Mouse (Mus musculus): ENCODE measurements around the gene Atf5. TPM values are rescaled to one million over a fixed set of nuclear protein-coding genes. Genes with fewer than 3 reads are reported as not detected.

Gene Atf5
- polyA plus RNA-seq, 1 experiment from 2014 or later, result 3.7 TPM

DNA sequence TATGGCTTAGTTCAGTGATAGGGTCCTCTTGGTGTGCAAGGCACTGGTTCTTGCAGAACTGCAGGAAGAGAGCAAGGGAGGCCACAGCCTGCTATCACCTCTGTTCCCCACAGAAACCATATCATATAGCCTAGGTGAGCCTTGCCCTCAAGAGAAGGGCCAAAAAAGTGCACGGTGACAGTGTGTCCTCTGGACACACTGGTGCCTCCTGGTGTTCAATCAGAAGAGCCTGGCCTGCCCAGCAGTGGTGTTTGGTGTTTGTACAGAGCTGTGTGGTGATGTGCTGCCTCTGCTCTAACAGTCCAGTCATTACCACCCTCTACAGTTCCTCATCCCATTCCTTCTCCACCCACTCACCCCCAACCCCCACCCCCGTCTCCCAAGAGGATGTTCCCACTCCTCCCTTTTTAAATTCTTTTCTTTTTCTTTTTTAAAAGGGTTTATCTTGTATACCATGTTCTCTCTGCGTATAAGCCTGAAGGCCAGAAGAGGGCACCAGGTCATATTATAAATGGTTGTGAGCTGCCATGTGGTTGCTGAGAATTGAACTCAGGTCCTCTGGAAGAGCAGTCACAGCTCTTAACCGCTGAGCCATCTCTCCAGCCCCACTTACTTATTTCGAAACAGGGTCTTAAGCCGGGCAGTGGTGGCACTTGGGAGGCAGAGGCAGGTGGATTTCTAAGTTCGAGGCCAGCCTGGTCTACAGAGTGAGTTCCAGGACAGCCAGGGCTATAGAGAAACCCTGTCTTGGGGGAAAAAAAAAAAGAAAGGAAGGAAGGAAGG lies 5.4 kb upstream of the Atf5 start:
- DNase-seq (ENCODE audit: low spot score), result no peak

DNA sequence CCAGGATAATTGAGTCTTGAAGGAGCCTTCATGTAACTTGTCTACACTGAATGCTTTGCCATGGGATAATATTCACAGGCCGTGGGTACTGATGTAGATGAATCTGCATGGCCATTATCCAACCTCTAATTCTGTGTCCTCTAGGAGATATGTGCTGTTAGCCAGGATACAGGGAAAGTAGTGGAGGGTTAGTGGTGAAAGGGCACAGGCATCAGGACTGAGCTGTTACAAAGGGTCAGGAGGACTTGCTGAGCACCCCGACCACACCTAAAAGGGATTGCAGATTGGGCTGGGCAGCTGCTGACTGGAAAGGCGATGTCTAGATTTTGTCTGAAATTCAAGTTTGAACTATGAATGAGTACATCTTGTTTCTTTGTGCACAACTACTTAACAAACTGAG lies 4.1 kb upstream of the Atf5 start:
- DNase-seq (ENCODE audit: low spot score), result no peak

DNA sequence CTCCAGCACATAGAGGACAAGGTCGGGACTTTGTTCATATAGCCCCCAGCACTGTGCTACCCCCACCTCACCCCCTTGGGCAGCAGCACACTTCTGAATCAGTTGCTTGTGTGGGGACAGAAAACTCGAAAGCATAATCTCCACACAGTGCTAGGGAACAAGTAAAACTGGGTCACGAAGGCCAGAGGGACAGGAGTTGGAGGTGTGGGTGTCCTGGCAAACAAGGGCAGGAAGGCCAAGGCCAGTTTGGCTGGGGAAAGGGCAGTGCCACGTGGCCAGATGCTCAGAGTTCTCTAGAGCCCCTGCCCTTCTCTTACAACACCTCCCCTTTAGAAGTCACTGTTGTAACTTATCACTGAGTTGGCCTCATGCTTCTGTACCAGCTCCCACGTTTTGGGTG lies 3.4 kb upstream of the Atf5 start:
- DNase-seq (ENCODE audit: low spot score), result no peak

DNA sequence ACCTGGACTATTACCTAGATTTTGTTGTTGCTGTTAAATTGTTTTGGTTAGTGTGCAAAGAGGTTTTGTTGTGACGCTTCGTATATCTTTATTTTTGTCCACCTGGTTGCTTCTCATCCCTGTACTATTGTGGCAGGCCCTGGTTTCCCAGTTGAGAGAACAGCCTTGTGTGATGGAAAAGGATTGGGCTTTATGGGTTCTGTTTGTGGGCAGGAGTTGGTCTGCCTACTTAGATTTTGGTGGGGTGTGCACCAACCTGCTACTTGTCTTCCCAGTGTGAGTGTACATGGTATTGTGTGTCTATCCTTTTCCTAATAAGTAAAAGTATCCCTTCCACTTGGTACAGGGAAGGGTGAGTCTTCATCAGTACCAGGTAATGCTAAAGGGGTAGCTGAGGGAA lies 2.9 kb upstream of the Atf5 start:
- no peak for DNase-seq (ENCODE audit: low spot score)

DNA sequence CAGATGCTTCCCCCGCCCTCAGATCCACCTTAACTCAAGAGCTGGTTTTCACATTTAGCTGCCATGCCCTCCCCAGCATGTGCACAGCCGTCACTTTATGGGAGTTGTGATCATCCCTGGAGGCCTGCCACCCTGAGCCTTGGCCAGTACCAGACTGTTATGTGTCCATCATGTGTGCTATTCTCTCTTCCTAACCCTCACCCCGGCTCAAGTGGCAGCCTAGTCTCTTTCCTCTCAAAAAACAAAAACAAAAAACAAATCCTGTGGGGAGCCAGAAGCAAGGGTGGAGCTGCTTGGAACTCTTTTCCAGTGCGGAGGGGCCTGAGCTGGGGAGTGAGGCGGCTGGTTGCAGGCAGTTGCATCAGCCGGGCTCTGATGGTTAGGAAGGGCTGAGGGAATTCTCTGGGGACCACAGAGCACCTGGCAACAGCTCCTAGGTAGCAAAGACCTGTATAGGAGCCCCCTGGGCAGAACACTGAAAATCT lies 2.3 kb upstream of the Atf5 start:
- no peak for DNase-seq (ENCODE audit: low spot score)

DNA sequence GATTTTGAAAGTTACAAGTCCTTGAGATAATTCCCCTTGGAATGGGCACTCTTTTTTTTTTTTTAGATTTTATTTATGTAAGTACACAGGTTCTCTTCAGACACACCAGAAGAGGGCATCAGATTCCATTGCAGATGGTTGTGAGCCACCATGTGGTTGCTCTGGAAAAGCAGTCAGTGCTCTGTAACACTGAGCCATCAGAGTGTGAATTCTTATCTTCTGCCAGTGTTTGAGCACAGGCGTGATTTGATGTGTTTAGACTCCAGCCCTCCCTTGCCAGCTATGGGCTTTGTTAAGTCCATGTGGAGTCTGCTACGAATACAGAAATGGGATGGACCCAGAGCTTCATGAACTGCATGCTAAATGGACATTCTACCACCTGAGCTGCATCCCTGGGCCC lies 1.7 kb upstream of the Atf5 start:
- DNase-seq (ENCODE audit: low spot score), result no peak

DNA sequence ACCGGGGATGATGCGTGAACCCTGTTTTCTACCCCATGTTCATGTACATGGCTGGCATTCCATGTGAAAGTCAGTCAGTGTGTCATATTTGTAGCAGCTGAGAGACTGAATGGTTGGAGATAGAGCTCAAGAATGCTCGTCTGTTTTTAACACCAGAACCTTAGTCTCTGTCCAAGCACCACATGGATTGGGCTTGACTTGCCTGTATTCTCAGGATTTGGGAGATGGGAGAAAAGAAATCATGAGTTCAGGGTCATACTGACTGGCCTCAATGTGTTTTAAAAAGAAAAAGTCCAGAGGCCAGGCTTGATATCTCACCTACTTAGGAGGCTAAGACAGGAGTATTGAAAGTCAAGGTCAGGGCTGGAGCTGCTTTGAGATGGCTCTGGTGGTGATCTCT lies 983 bp upstream of the Atf5 start:
- no peak for DNase-seq (ENCODE audit: low spot score)

DNA sequence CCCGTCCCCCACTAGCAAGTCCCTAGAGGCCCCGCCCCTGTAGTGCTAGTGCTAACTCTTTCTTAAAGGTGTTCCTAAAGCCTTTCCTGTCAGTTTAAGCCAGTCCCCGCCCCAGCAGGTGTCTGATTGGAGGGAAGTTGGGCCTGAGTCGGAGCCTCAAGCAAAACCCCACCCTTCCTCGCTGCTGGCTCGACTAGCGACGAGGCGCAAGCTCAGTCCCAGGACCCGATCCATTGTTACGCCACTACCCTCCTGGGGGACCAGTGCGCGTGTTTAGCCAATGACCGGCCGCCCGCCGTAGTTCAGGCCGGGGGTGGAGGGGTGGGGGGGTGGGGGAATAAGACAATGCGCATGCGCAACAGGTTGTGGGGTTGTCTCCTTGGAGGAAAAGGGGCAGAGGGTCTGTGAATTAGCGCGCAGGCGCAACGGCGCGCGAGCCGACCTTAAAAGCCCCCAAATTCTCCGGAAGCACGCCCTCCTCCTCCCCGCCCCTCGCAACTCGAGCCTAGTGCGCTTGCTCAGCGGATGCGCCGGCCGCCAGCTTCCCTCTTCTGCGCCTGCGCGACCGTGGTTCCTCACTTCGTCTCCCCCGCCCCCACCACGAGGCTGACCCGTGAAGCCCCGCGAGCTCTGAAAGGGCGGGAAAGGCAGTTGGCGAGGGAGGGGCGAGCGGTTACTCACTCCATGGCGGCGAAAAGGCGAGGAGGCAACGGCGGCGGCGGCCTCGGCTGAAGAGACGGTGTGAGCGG lies 563 bp downstream of the Atf5 start, which contains the start of the genes Nup62 and Il4i1:
Gene Nup62, plus strand, starts transcription at position 368 of the 749 bp plus-strand sequence.
Gene Il4i1, plus strand, starts transcription at position 667 of the 749 bp plus-strand sequence.
- DNase-seq (ENCODE audit: low spot score), result peak; percentile 100

DNA sequence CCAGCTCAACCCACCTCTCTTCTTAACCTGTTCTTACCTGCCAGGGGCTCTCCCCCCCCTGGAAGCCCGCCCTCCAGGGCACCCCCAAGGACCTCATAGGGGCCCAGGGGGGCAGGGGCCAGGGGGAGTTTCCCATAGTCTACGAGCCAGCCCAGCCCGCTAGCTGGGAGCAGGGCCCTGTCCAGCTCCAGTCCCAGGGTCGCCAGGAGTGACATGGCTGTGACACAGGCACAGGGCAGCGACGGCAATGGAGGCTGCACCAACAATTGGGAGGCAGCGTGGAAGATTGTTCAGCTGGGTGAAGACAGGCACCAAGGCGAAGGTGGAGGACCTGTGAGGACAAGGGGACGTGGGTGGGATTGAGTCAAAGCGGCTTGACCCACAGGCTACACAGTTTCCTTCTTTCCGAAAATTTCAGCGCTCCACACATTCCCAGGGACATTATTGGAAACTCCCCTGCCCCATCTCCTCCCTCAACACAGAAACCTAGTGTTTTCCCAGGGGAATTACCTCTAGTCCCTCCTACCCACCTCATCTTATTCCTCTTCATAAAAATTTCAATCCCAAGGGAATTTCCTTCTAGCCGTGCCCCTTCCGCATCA lies 1.4 kb downstream of the Atf5 start:
- DNase-seq (ENCODE audit: low spot score), result no peak

DNA sequence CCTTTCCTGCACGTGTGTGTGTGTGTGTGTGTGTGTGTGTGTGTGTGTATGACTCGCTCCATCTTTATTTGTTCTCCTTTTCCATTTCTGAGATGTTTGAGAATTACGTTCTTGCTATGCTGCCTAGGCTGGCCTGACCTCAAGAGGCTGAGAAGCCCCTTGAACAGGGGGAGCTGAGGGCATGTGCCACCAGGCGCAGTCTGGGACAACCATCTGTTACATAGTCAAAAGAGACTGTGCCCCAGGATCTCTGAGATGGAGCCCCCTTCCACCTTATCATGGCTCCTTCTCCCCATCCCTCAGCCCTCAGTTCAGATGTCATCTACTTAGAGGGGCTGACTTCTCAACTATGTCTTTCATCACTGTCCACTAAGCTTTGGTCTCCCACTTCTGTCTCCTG lies 2.0 kb downstream of the Atf5 start:
- DNase-seq (ENCODE audit: low spot score), result no peak

DNA sequence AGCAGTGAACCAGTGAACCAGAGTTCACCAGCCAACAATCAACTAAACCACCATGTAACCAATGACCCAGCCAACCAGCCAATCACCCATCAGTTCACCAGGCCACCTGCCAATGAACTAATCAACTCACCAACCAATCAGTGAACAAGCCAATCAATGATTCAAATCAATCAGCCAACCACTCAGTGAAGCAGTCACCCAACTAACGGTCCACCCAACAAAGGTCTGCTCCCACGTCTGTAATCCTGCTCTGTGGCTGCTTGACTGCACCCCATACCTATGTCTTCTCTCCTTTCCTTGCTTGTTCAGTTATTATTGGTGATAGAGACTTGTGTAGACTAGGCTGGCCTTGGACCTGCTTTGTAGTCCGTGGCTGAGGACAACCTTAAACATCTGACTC lies 2.5 kb downstream of the Atf5 start:
- no peak for DNase-seq (ENCODE audit: low spot score)

DNA sequence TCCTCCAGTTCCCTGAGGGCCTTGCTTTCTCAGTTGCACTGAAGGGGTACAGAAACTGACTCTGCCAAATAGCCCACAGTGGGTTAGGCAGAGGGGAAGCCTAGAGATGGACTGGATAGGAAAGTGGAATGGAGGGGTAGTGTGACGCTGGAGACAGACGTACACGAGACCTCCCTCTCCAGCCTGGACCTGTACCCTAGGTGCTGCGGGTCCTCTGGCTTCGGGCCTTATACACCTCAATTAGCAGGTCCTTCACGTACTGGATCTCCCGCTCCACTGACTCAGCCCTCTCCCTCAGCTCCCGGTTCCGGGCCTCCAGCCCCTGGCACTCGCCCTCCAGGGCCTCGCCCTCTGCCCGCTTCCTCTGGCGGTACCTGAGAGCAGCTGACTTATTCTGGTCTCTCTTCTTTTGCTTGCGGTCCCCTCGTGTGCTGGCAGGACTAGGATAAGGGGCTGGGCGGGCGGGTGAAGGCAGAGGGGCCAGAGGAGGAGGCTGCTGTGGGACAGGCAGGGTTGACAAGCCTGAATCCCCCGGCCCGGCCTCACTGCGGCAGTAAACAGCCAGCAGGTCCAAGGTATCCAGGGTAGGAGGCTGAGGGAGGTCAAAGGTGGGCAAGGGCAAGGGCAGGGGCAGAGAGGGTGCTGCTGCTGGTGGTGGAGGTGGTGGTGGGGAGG lies 3.7 kb downstream of the Atf5 start:
- no peak for DNase-seq (ENCODE audit: low spot score)

DNA sequence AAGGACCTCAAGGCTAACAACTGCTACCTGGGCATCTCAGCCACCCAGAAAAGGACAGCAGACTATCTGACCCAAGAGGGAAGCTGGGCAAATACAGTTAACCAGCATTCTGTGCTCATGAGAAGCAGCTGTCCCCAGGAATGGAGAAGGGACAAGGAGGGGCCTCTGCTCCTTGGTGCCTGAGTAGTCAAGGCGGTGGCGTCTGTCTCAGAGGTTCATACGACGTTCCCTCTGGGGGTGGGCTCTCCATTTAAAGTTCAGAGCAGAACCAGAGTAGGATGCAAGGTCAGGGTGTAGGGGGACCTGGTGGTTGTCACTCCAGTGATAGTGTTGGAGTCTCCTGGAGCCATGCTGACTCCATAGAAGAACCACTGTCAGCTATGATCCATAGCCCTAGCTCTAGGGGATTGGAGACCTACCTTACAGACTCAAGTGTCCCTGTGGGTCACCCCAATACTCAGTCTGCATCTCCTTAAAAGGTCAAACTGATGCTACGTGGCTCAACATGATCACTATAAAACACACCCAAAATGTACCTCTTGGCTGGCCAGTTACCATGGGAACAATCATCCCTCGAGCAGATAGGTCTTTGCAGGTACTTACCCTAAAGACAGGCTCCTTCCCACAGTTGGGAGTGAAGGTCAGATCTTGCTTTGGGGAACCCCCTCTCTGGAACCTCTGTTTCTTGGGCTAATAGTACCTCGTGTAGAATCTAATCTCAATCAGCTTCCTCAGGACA lies 5.5 kb downstream of the Atf5 start:
- no peak for DNase-seq (ENCODE audit: low spot score)

DNA sequence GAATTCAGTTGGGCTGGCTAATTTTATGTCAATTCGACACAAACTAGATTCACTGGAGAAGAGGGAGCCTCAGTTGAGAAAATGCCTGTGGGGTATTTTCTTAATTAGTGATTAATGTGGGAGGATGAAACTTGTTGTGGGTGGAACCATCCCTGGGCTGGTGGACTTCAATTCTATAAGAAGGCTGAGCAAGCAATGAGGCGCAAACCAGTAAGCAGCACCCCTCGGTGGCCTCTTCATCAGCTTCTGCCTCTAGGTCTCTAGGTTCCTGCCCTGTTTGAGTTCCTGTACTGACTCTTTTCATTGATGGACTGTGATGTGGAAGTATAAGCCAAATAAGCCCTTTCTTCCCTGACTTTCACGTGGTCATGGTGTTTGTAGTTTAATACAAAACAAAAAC lies 6.1 kb downstream of the Atf5 start:
- DNase-seq (ENCODE audit: low spot score), result no peak

DNA sequence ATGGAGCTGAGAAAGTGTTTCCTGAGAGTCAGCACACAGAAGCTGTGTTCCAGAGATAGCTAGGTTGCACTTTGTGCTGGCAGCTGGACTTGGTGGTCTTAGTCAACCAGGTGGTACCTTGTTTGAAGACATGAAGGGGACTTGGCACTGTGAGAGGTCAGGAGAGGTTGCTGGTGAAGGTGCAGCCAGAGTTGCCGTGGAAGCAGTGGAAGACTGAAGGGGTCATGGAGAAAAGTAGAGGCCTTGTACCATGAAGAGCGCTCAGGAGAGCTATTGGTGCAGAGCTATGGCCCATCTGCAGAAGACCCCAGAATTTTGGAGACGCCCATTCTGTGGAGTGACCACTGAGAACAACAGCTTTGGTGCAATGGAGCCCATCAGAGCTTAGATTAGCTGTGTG lies 7.0 kb downstream of the Atf5 start:
- no peak for DNase-seq (ENCODE audit: low spot score)

DNA sequence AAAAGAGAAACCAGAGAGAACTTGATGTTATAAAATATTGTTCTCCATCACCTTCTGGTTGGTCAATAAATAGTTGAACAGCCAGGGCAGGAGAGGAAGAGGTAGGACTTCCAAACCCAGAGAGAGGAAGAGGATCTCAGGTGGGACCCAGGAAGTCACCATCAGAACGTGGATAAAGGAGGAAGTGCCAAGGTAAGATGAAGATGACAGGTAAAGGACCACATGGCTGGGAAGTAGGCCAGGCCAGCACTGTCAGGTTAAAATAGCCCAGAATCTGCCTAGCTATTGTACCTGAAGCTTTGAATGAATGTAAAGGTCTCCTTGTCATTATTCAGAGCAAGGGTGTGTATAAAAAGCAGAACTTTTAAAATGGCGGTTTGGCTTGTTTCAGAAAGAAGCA lies 7.5 kb downstream of the Atf5 start:
- DNase-seq (ENCODE audit: low spot score), result no peak

DNA sequence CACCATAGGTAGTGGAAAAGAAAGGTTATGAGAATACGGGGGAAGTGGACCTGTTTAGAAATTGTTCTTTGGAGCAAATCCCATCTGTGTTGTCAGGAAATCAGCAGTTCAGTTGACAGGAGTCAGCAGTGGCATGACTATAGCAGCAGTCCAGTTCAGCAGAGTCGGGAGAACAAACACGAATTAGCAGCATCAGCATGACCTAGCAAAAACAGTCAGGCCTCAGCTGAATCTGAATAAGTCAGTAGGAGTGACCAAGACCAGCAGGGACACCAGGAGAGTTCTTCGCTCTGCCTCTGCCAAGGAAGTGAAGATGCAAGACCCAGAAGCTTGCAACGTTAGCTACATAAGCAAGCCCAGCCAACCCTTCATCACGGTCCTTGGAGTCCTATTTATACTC lies 23.7 kb downstream of the Atf5 start:
- no peak for DNase-seq (ENCODE audit: low spot score)

DNA sequence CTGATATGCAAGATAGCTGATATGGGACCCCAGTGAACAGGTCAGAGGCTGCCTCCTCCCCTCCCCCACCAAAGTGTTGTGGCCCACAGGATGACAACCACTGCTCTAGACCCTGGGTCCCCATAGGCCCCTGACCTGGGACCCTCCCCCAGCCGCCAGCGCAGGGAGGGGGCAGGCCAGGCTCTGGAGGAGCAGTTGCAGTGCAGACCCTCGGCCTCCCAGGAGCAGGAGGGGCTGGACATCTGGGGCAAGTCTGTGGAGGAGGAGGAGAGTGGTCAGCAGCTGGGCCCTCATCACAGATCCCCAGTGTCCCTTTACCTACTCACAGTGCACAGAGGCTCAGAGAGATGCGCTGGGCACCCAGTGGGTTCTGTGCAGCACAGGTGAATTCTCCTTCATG lies 26.4 kb downstream of the Atf5 start:
- DNase-seq (ENCODE audit: low spot score), result no peak

DNA sequence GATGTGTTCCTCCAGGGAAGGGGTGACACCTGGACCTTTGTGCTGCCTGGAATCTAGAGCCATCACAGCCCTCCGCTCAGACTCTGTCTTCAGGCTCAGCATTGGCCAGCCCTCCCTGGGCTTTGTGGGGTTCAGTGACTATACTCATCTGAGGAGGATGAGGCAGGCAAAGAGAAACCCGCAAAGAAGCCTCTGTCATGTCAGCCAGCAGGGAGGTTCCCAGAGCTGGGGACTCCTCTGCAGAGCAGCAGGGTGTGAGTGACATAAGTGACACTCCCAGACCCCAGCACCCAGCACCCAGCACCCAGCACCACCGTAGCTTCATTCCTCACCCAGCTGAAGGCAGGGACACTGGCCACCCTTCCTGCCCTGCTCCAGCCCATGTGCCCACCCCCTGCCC lies 26.9 kb downstream of the Atf5 start:
- no peak for DNase-seq (ENCODE audit: low spot score)

DNA sequence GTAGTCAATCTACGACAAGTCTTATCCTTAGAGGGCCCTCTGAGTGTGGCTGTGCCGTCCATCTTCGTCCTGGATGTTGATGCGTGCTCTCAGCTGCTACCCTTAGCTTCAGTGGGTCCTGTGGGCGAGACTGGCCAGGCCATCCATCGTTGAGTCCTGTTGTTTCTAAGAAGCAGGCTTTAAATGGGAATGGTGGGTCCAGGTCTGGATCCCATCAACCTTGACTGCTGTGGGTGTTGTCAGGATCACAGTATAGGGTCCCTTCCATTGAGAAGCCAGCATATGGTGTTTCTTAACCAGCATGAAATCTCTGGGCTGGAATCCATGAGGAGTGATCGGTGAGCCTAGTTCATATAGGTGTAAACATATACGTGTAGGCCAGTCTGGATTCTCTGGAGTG lies 36.4 kb downstream of the Atf5 start:
- DNase-seq (ENCODE audit: low spot score), result no peak
